Mouse (Mus musculus): ENCODE results near the gene Gm11099. TPM values are rescaled to one million over a fixed set of nuclear protein-coding genes. Genes with fewer than 3 reads are reported as not detected.

Gm11099 gene
- not detected for total RNA-seq (2021)
- long read RNA-seq, experiment 1: 0 reads
- long read RNA-seq, experiment 2: 0 reads

GRCm38 (mm10) chr2:58859134-58859533, at the start of gene Gm11099:
Gene Gm11099, plus strand, starts transcription at chr2:58859434.
- no peak for DNase-seq (ENCODE audit: low spot score)

- DNase-seq (ENCODE audit: low spot score): no peak
Measured at GRCm38 (mm10) chr2:58812941-58813340, 46.3 kb upstream of the Gm11099 start.

- DNase-seq (ENCODE audit: low spot score): no peak
Measured at GRCm38 (mm10) chr2:58828910-58829600, 30.2 kb upstream of the Gm11099 start.

GRCm38 (mm10) chr2:58829981-58830742, 29.1 kb upstream of the Gm11099 start:
- no peak for DNase-seq (ENCODE audit: low spot score)

GRCm38 (mm10) chr2:58832253-58832980, 26.8 kb upstream of the Gm11099 start:
- DNase-seq (ENCODE audit: low spot score): no peak

GRCm38 (mm10) chr2:58841021-58841420, 18.2 kb upstream of the Gm11099 start:
- no peak for DNase-seq (ENCODE audit: low spot score)

- no peak for DNase-seq (ENCODE audit: low spot score)
Measured at GRCm38 (mm10) chr2:58842443-58842842, 16.8 kb upstream of the Gm11099 start.

GRCm38 (mm10) chr2:58844499-58844898, 14.7 kb upstream of the Gm11099 start:
- no peak for DNase-seq (ENCODE audit: low spot score)

- DNase-seq (ENCODE audit: low spot score): no peak
Measured at GRCm38 (mm10) chr2:58879876-58880275, 20.6 kb downstream of the Gm11099 start.

GRCm38 (mm10) chr2:58905057-58905456, 45.8 kb downstream of the Gm11099 start:
- no peak for DNase-seq (ENCODE audit: low spot score)

- no peak for DNase-seq (ENCODE audit: low spot score)
Measured at GRCm38 (mm10) chr2:58906814-58907516, 47.7 kb downstream of the Gm11099 start.

GRCm38 (mm10) chr2:58912339-58912738, 53.1 kb downstream of the Gm11099 start:
- DNase-seq (ENCODE audit: low spot score): no peak

GRCm38 (mm10) chr2:58918351-58918750, 59.1 kb downstream of the Gm11099 start:
- no peak for DNase-seq (ENCODE audit: low spot score)

GRCm38 (mm10) chr2:58925551-58925950, 66.3 kb downstream of the Gm11099 start:
- no peak for DNase-seq (ENCODE audit: low spot score)

- no peak for DNase-seq (ENCODE audit: low spot score)
Measured at GRCm38 (mm10) chr2:58941361-58941760, 82.1 kb downstream of the Gm11099 start.

- no peak for DNase-seq (ENCODE audit: low spot score)
Measured at GRCm38 (mm10) chr2:58948796-58949195, 89.6 kb downstream of the Gm11099 start.

GRCm38 (mm10) chr2:58952101-58952500, 92.9 kb downstream of the Gm11099 start:
- DNase-seq (ENCODE audit: low spot score): no peak

GRCm38 (mm10) chr2:58956351-58956750, 97.1 kb downstream of the Gm11099 start:
- DNase-seq (ENCODE audit: low spot score): no peak

GRCm38 (mm10) chr2:58956770-58957300, 97.6 kb downstream of the Gm11099 start:
- DNase-seq (ENCODE audit: low spot score): no peak

All from gastrocnemius, adult 18-20 months (tissue).